Mouse (Mus musculus): ENCODE data around the gene Ccdc162.

- TF ChIP-seq POLR2A (IDR thresholded peaks at IDR 0.05; ENCODE audit: borderline replicate concordance, control insufficient read depth, low read depth, low read length) (no peak), CTCF (IDR thresholded peaks at IDR 0.05; ENCODE audit: control insufficient read depth, insufficient read depth, low read length) (no peak)
These were observed 81.0 kb downstream of the Ccdc162 start for GRCm38 (mm10) chr10:41635276-41636033.
